Mouse (Mus musculus): ENCODE measurements at regions not wholly inside any gene's neighbourhood (a gene's known extent, or its start where the extent isn't known, plus 50 kb on each side); places are given as distances from the start of the nearest gene placed in this dataset.
"Not testable (repeated sequence)": the region's sequence is repeated elsewhere in the genome, so short reads cannot be mapped to it uniquely, and the experiment has no call there.

DNA sequence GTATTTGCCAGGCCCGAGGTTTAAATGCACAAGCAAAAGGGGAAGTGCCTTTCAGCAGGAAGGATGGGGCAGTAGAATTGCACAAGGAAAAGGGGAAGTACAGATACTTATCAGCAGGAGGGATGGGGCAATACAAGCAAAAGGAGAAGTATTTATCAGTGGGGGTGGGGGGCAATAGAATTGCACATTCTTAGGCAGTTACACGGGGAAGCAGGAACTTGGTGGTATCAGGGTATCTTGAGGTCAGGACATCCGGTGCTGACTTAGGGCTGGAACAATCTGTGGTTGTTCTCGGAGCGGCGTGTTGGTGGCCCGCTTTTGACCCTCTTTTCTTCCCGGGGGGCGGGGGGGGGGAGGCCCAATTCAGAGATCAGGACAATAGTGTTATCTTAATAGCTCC, 112.4 kb upstream of the Tmem150c start:
- H3K9me3 ChIP-seq (ENCODE audit: control insufficient read depth, low read length); H3K27ac ChIP-seq; H3K4me2 ChIP-seq (replicated peaks); ATAC-seq (ENCODE audit: low FRiP score); DNase-seq (ENCODE audit: low spot score); H3K27me3 ChIP-seq (ENCODE audit: control insufficient read depth, insufficient read depth, low read length); H3K9ac ChIP-seq; H3K36me3 ChIP-seq (replicated peaks; ENCODE audit: control insufficient read depth, insufficient read depth); H3K4me1 ChIP-seq (replicated peaks; ENCODE audit: control insufficient read depth, insufficient read depth, low read length); H3K4me3 ChIP-seq (replicated peaks; ENCODE audit: low read length): not testable (repeated sequence)
- WGBS: 83% methylated on average over 9 of the region's 9 CpGs

DNA sequence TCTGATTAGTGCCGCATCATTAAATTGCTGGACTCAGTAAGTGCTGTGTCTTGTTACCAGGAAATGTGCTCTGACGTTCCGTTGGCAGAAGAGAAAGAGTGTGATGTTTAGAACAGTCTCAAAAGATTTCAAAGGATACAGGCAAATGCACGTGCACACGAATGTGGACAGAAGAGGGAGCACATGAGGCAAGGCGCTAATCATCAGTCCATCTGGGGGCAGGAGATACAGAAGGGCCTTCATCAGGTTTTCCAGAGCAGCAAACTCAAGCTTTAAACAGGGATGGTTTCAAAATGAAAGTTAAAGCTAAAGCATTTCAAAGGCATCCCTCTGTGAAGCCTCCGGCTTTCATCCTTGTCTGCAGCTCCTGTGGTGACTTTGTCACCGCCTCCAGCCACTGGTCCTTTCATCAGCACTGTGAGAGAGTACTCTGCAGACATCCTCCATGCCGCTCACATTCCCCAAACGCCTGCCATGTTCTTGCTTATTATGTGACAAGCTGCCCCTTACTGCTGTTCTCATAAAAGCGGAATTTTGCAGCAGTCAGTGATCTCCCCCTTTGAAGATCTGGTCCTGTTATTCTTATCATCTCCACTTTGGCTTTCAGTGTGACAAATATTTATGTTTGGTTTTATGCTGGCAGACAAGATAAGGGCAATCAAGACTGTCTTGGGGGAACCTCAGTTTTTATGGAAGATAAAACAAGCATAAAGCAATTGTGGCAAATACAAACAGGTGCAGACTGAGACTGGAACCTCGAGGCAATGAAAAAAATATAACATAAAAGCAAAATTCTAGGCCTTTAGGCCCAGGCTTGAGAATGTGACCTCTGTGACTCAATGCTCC, 111.5 kb upstream of the Tmem150c start:
- H3K27ac ChIP-seq: no peak overlapping the region
- no peaks in the 10 kb centered on the region for H3K36me3 ChIP-seq (replicated peaks; ENCODE audit: control insufficient read depth, insufficient read depth)
- H3K4me2 ChIP-seq (replicated peaks): no peak overlapping the region
- WGBS: 52% methylated on average over 12 of the region's 12 CpGs
- H3K9ac ChIP-seq: no peak overlapping the region
- peaks cover 8% of the 10 kb centered on the region; the same call in 1 of the 2 replicates for H3K4me1 ChIP-seq (replicated peaks; ENCODE audit: control insufficient read depth, insufficient read depth, low read length)
- DNase-seq (ENCODE audit: low spot score) (no peak), ATAC-seq (ENCODE audit: low FRiP score) (no peak)
- no peaks in the 10 kb centered on the region for H3K27me3 ChIP-seq (ENCODE audit: control insufficient read depth, insufficient read depth, low read length)
- no peak overlapping the region for H3K4me3 ChIP-seq (replicated peaks; ENCODE audit: low read length)
- H3K9me3 ChIP-seq (ENCODE audit: control insufficient read depth, low read length): no peaks in the 10 kb centered on the region

- Histone ChIP-seq H3K27me3 (ENCODE audit: control insufficient read depth, insufficient read depth, low read length) (no peaks in the 10 kb centered on the region), H3K4me2 (replicated peaks) (no peak overlapping the region), H3K9ac (no peak overlapping the region), H3K36me3 (replicated peaks; ENCODE audit: control insufficient read depth, insufficient read depth) (no peaks in the 10 kb centered on the region), H3K4me1 (replicated peaks; ENCODE audit: control insufficient read depth, insufficient read depth, low read length) (0 out of 2 replicates have a peak, but pooled peaks cover 3% of the 10 kb centered on the region), H3K9me3 (ENCODE audit: control insufficient read depth, low read length) (no peaks in the 10 kb centered on the region), H3K4me3 (replicated peaks; ENCODE audit: low read length) (no peak overlapping the region), H3K27ac (no peak overlapping the region)
- DNase-seq (ENCODE audit: low spot score) (no peak), ATAC-seq (ENCODE audit: low FRiP score) (no peak)
- 62% methylated on average over 8 of the region's 8 CpGs for WGBS
These were observed 108.7 kb upstream of the Tmem150c start for GRCm38 (mm10) chr5:100268111-100268878.

DNA sequence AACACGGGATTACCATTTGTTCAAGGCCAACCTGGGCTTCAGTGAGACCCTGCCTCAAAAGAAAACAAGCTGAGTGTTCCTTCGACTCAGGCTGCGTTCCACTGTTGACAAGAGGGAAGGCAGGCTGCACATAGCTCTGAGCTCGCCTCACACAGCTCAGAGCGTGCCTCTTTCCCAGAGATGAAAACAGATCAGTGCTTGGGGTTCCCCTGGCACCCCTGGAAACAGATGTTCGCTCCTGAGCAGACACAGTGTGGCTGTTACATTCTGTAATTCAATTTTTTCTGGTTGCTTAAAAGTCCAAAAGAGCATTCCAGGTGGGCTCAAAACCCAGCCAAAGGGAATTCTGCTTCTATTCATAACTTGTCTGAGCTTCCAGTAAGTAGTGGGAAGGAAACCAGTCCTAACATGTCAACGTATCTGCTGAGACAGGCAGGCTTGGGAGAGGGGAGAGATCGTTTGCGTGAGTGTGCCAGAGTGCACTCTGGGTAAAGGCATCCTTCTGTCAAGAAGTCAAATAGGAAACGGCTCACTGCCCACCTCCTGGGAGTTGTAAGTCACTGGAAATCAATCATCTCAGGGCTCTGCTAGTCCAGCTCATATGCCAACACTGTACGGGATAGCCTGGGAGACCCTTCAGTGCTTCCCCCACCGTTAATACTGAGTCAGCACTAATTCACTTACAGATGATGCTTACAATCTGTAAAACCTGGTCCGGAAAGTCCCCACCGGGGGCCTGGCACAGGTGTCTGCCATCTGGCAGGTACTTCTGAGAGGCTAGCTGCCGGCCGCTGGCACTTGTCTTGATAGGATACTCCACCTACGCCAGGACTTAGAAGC, 107.3 kb upstream of the Tmem150c start:
- H3K4me2 ChIP-seq (replicated peaks): 0 out of 2 replicates have a peak overlapping the region, but pooled peaks have one; percentile 4
- H3K27ac ChIP-seq: peak overlapping the region; percentile 38; the same call in 1 of the 2 replicates
- no peaks in the 10 kb centered on the region for H3K9me3 ChIP-seq (ENCODE audit: control insufficient read depth, low read length)
- H3K4me3 ChIP-seq (replicated peaks; ENCODE audit: low read length): no peak overlapping the region
- WGBS: 54% methylated on average over 17 of the region's 17 CpGs
- H3K36me3 ChIP-seq (replicated peaks; ENCODE audit: control insufficient read depth, insufficient read depth): no peaks in the 10 kb centered on the region
- H3K4me1 ChIP-seq (replicated peaks; ENCODE audit: control insufficient read depth, insufficient read depth, low read length): 0 out of 2 replicates have a peak, but pooled peaks cover 3% of the 10 kb centered on the region
- ATAC-seq (ENCODE audit: low FRiP score) (peak; percentile 73; the same call in 1 of the 2 replicates), DNase-seq (ENCODE audit: low spot score) (peak; percentile 40)
- no peaks in the 10 kb centered on the region for H3K27me3 ChIP-seq (ENCODE audit: control insufficient read depth, insufficient read depth, low read length)
- no peak overlapping the region; the same call in 1 of the 2 replicates for H3K9ac ChIP-seq

DNA sequence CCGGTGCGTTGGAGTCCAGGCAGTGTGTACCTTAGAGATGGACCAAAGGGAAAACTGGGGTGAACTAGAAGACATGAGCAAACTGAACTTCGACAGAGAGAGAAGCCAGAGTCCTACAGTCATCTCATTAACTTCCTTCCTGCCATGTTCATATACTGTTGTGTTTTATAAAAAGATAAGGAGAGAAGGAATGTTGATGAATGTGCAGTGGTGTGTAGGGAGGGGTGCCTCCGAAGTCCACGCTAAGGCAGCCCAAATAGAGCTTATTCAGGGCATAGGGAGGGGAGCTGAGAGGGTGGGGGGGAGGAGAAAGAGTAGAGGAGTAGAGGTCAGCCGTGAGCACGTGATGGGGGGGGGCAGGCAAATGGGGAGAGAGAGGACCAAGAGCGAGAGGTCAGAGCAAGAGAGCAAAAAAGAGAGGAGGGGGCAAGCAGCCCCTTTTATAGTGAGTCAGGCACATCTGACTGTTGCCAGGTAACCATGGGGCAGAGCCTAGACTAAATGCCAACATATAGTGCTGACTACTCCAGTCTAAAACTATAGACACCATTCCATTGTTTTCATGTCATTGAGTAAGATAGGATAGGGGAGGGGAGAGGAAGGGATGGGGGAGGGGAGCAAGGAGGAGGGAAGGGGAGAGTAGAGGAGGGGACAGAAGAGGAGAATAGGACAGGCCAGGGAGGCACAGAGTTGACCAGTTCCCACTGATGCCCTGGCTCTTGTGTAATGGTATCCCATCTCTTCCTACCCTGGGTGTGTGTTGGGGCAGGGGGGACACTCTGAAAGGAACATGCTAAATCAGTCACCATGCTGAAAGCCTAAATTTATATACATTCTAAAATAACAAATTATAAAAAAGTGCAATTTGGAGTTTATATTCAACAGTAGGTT, 100.4 kb upstream of the Tmem150c start:
- 46% methylated on average over 8 of the region's 8 CpGs for WGBS
- no peak overlapping the region for H3K4me2 ChIP-seq (replicated peaks)
- H3K9me3 ChIP-seq (ENCODE audit: control insufficient read depth, low read length): no peaks in the 10 kb centered on the region
- peak; percentile 31; the same call in 1 of the 2 replicates for ATAC-seq (ENCODE audit: low FRiP score)
- no peaks in the 10 kb centered on the region for H3K27me3 ChIP-seq (ENCODE audit: control insufficient read depth, insufficient read depth, low read length)
- no peak overlapping the region for H3K9ac ChIP-seq
- DNase-seq (ENCODE audit: low spot score): no peak
- H3K36me3 ChIP-seq (replicated peaks; ENCODE audit: control insufficient read depth, insufficient read depth): no peaks in the 10 kb centered on the region
- H3K4me1 ChIP-seq (replicated peaks; ENCODE audit: control insufficient read depth, insufficient read depth, low read length): no peaks in the 10 kb centered on the region; the same call in 1 of the 2 replicates
- no peak overlapping the region for H3K27ac ChIP-seq
- H3K4me3 ChIP-seq (replicated peaks; ENCODE audit: low read length): no peak overlapping the region

GRCm38 (mm10) chr5:100258952-100259710, 99.5 kb upstream of the Tmem150c start:
- H3K4me3 ChIP-seq (replicated peaks; ENCODE audit: low read length): no peak overlapping the region
- H3K27ac ChIP-seq: peak overlapping the region; percentile 39; the same call in 1 of the 2 replicates
- H3K9ac ChIP-seq: no peak overlapping the region
- WGBS: 57% methylated on average over 12 of the region's 12 CpGs
- H3K9me3 ChIP-seq (ENCODE audit: control insufficient read depth, low read length): no peaks in the 10 kb centered on the region
- peak; percentile 27; the same call in 1 of the 2 replicates for ATAC-seq (ENCODE audit: low FRiP score)
- H3K4me2 ChIP-seq (replicated peaks): no peak overlapping the region
- no peaks in the 10 kb centered on the region; the same call in 1 of the 2 replicates for H3K4me1 ChIP-seq (replicated peaks; ENCODE audit: control insufficient read depth, insufficient read depth, low read length)
- no peaks in the 10 kb centered on the region for H3K27me3 ChIP-seq (ENCODE audit: control insufficient read depth, insufficient read depth, low read length)
- H3K36me3 ChIP-seq (replicated peaks; ENCODE audit: control insufficient read depth, insufficient read depth): no peaks in the 10 kb centered on the region
- peak; percentile 68 for DNase-seq (ENCODE audit: low spot score)

- Histone ChIP-seq H3K4me2 (replicated peaks) (no peak overlapping the region), H3K36me3 (replicated peaks; ENCODE audit: control insufficient read depth, insufficient read depth) (no peaks in the 10 kb centered on the region), H3K9me3 (ENCODE audit: control insufficient read depth, low read length) (no peaks in the 10 kb centered on the region), H3K27ac (no peak overlapping the region), H3K4me1 (replicated peaks; ENCODE audit: control insufficient read depth, insufficient read depth, low read length) (no peaks in the 10 kb centered on the region; the same call in 1 of the 2 replicates), H3K27me3 (ENCODE audit: control insufficient read depth, insufficient read depth, low read length) (no peaks in the 10 kb centered on the region), H3K9ac (no peak overlapping the region), H3K4me3 (replicated peaks; ENCODE audit: low read length) (no peak overlapping the region)
- ATAC-seq (ENCODE audit: low FRiP score) (no peak), DNase-seq (ENCODE audit: low spot score) (no peak)
- WGBS: 90% methylated on average over 9 of the region's 9 CpGs
These were observed 95.7 kb upstream of the Tmem150c start for GRCm38 (mm10) chr5:100255276-100255675.

GRCm38 (mm10) chr5:100252036-100252435, 92.4 kb upstream of the Tmem150c start:
- no peak for DNase-seq (ENCODE audit: low spot score)
- Histone ChIP-seq H3K27me3 (ENCODE audit: control insufficient read depth, insufficient read depth, low read length) (no peaks in the 10 kb centered on the region), H3K9ac (no peak overlapping the region), H3K27ac (no peak overlapping the region), H3K36me3 (replicated peaks; ENCODE audit: control insufficient read depth, insufficient read depth) (no peaks in the 10 kb centered on the region), H3K4me3 (replicated peaks; ENCODE audit: low read length) (no peak overlapping the region), H3K4me1 (replicated peaks; ENCODE audit: control insufficient read depth, insufficient read depth, low read length) (no peaks in the 10 kb centered on the region), H3K9me3 (ENCODE audit: control insufficient read depth, low read length) (no peaks in the 10 kb centered on the region), H3K4me2 (replicated peaks) (no peak overlapping the region)
- no peak for ATAC-seq (ENCODE audit: low FRiP score)
- WGBS: 95% methylated on average over 6 of the region's 6 CpGs
